Mouse (Mus musculus): ENCODE results near the gene Smpd1. TPM values are rescaled to one million over a fixed set of nuclear protein-coding genes. Genes with fewer than 3 reads are reported as not detected.

Smpd1 gene
- polyA plus RNA-seq (2017; shearing (Covaris generic)): 46.6 TPM

GRCm38 (mm10) chr7:105554212-105554942 is at the start of gene Smpd1:
Gene Smpd1, plus strand, starts transcription at chr7:105554360.

GRCm38 (mm10) chr7:105581094-105581703 is 27.0 kb downstream of the Smpd1 start, which contains the start of gene Apbb1:
Gene Apbb1, minus strand, starts transcription at chr7:105581653.

Other genes starting within 250 kb of the Smpd1 start
- gene Olfr689, start 243.2 kb upstream of the Smpd1 start, polyA plus RNA-seq (2017; shearing (Covaris generic)): not detected
- gene Olfr690, start 220.3 kb upstream of the Smpd1 start, polyA plus RNA-seq (2017; shearing (Covaris generic)): not detected
- not detected for gene Olfr691, start 212.1 kb upstream of the Smpd1 start, polyA plus RNA-seq (2017; shearing (Covaris generic))
- gene Olfr692, start 186.1 kb upstream of the Smpd1 start, polyA plus RNA-seq (2017; shearing (Covaris generic)): not detected
- 1.0 TPM for gene Gm5901, start 179.3 kb upstream of the Smpd1 start, polyA plus RNA-seq (2017; shearing (Covaris generic))
- gene Fam160a2, start 154.3 kb upstream of the Smpd1 start, polyA plus RNA-seq (2017; shearing (Covaris generic)): 49.0 TPM
- gene Cnga4, start 149.8 kb upstream of the Smpd1 start, polyA plus RNA-seq (2017; shearing (Covaris generic)): not detected
- not detected for gene Cckbr, start 128.6 kb upstream of the Smpd1 start, polyA plus RNA-seq (2017; shearing (Covaris generic))
- gene Cavin3, start 72.1 kb upstream of the Smpd1 start, polyA plus RNA-seq (2017; shearing (Covaris generic)): not detected
- 11.6 TPM for gene Apbb1, start 27.3 kb downstream of the Smpd1 start, polyA plus RNA-seq (2017; shearing (Covaris generic))
- not detected for gene Hpx, start 45.8 kb downstream of the Smpd1 start, polyA plus RNA-seq (2017; shearing (Covaris generic))
- 2.1 TPM for gene Trim3, start 79.2 kb downstream of the Smpd1 start, polyA plus RNA-seq (2017; shearing (Covaris generic))
- 209 TPM for gene Timm10b, start 85.7 kb downstream of the Smpd1 start, polyA plus RNA-seq (2017; shearing (Covaris generic))
- 25.8 TPM for gene Arfip2, start 86.1 kb downstream of the Smpd1 start, polyA plus RNA-seq (2017; shearing (Covaris generic))
- gene Gm45799, start 86.2 kb downstream of the Smpd1 start, polyA plus RNA-seq (2017; shearing (Covaris generic)): 8.0 TPM
- 2.4 TPM for gene Dnhd1, start 96.5 kb downstream of the Smpd1 start, polyA plus RNA-seq (2017; shearing (Covaris generic))
- 230 TPM for gene Ilk, start 182.2 kb downstream of the Smpd1 start, polyA plus RNA-seq (2017; shearing (Covaris generic))
- 40.5 TPM for gene Rrp8, start 183.0 kb downstream of the Smpd1 start, polyA plus RNA-seq (2017; shearing (Covaris generic))
- gene Taf10, start 190.0 kb downstream of the Smpd1 start, polyA plus RNA-seq (2017; shearing (Covaris generic)): 20.5 TPM
- gene Tpp1, start 197.9 kb downstream of the Smpd1 start, polyA plus RNA-seq (2017; shearing (Covaris generic)): 138 TPM
- not detected for gene Dchs1, start 233.3 kb downstream of the Smpd1 start, polyA plus RNA-seq (2017; shearing (Covaris generic))

Data from inflammation-experienced regulatory T-cells, adult 16 weeks (primary cell).